Mouse (Mus musculus) left cerebral cortex, postnatal 4 days (tissue): ENCODE measurements at regions not wholly inside any gene's neighbourhood (a gene's known extent, or its start where the extent isn't known, plus 50 kb on each side); places are given as distances from the start of the nearest gene placed in this dataset.

Experiments used
- DNase-seq: peaks from one replicate; pipeline ENCODE4 v3.0.0-alpha.2; 2022
- intact Hi-C: fragments of 180-260 bp; cut with DNase I; formaldehyde crosslinking; loops from one replicate; pipeline ENCODE4 v1.15.1; 2025

DNA sequence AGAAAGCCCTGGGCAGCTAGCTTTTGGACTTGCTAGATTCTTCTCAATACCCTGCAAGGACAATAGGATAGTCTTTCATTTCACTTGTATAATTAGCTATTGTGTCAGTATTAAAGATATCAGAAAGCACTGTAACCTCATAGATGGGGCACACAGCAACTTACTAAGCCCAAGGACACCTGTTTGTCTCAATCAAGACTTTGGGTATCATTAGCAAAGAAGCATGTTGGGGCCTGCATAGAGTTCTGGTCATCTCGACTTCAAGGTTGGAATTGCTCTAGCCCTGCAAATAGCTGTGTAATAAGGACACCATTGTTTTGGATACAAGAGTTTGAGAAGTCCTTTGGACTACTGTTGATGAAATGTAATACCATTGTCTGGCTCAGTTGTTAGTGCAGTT, 104.6 kb upstream of the Rspo3 start:
- DNase-seq = no peak
- intact Hi-C loops = no loop called here

DNA sequence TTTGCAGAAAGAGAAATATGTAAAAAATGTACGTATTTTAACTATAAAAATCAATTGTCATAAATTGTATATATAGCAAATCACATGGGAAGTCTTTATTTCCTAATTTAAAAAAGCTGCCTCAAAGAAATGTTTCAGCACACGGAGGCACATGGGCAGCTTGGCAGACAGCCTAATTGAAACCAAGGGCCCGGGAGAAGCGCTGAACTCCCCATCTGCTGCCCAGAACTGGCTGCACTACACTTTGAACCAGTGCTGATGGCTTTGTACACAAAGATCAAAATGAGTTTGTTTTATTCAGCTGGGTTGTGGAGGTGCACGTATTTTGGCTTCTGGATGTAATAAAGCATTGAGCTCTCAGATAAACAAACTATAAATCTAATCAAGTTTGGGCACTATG, 100.2 kb upstream of the Rspo3 start:
- intact Hi-C loops = no loop called here
- DNase-seq = peak; percentile 65

DNA sequence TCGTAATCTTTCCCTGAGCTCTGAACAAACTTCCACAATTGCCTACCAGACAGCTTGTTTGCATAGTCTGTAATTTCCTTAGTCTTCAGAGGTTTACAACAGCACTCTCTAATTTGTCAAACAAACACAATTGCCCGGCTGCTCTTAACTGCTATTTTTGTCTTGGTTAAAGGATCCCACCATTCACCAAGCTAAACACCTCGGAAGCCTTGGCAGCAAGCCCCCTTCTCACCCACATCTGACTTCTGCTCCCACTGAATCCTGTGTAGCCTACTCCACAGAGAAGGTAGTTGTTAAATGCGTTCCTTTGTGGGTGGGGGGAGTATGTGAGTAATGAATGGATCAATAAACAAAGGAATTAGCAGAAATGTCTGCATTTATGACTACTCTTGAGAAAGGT, 59.8 kb upstream of the Rspo3 start:
- no peak for DNase-seq

DNA sequence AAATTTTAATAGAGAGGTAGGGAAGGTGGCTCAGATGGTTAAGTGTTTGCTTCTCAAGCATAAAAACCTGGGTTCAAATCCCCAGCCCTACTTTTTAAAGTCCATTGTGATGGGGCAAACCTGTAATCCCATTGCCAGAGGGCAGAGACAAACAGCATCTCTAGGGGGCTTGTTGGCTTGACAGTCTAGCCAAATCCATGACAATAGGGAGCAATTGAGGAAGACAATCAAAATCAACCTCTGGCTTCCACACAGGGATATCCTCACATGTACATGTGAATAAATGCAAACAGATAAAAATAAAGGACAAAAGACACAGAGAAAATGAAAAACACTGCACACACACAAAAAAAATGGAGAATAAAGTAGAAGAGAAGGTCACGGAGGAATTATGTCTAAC, 59.3 kb upstream of the Rspo3 start:
- intact Hi-C loops = no loop called here
- DNase-seq = no peak

More for the DNA sequence above, 59.8 kb upstream of the Rspo3 start:
- intact Hi-C loops = no loop called here

DNA sequence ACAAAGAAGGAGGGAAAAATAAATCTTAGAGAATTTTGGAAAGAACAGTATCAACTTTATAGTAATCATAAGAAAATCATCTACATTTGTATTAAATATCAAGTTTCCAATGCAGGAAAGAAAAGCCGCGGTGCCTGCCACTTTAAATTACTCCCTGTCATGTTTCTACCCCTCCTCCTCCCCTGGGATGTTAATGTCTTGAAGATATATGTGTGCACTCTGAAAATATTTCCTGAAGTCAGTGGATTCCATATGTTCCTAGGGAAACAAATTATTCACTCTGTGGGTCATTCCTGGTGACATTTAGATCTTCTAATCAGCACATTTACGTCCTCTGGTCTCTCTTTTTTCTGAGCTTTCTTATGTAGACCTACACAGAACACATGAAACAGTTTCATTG, 57.2 kb upstream of the Rspo3 start:
- DNase-seq = no peak
- intact Hi-C loops = no loop called here

DNA sequence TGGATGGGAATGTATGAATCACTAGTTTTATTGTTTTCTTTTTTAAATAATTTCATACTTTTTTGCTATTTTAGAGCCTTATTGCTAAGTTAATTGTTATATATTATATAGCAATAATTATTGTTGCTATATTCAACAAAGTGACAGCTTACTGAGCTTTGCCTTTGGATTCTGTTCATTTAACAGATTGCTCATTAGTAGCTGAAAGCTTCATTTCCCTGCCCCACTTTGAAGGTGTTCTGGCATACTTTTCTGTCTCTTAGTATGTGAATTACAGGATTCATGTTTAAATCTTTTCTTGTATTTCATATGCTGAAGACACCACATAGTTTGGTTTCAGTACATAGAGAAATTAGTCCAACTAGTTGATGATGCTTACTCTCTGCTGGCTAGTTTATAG, 54.5 kb upstream of the Rspo3 start:
- intact Hi-C loops = no loop called here
- no peak for DNase-seq

DNA sequence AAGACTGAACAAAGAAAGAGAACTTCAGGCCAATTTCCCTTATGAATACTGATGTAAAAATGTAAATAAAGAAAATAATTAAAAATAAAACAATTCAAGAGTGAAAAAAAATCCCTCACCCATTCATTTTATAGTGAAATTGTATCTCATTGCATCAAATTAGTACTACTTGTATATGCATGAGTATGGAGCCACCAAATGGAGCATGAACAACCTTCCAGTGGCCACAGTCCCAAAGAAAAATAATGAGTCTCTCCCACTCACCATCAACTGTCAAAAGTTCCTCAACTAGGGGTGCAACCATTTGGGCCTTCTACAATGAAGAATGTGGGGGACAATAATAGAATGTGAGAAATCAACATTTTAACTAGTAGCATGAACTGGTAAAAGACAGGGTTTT, 54.1 kb upstream of the Rspo3 start:
- no peak for DNase-seq
- intact Hi-C loops = no loop called here
